ENCODE assay signal across 9 mouse cellular contexts in genomic region chr8:69973442-69974161, GRCm38 (mm10). TPM values are rescaled to one million over a fixed set of nuclear protein-coding genes. Genes with fewer than 3 reads are reported as not detected.
DNase-seq lines count a peak whose midpoint lies in the region; ATAC-seq and TF ChIP-seq lines count a peak whose summit lies in the region.
"Had no signal": no experiment of that assay in that cellular context is flagged by ENCODE, and none has a peak within 500 bp of the region (broad histone marks: within the 10 kb centered on the region; RNA-seq: fewer than 3 reads in every experiment).

No protein-coding gene starts in this region.

- peak overlapping the region; percentile 87 for H3K4me3 ChIP-seq in erythroblast, embryonic 14.5 days (replicated peaks)
- H3K4me3 ChIP-seq in forebrain, embryonic 16.5 days (replicated peaks; ENCODE audit: low read length), result peak overlapping the region; percentile 90
- peak overlapping the region; percentile 96 for H3K4me3 ChIP-seq in hindbrain, embryonic 11.5 days (ENCODE audit: low read depth, low read length)
- peak overlapping the region; percentile 98 for H3K4me3 ChIP-seq in midbrain, embryonic 11.5 days (ENCODE audit: low read depth, low read length)

- intact Hi-C loops in left cerebral cortex, postnatal 4 days (cut with DNase I), result no loop called here

- no peak for TF ChIP-seq POLR2A in brain, embryonic 14.5 days (IDR thresholded peaks at IDR 0.05; ENCODE audit: borderline replicate concordance, extremely low read depth, insufficient read depth, insufficient read length, poor library complexity, severe bottlenecking)

- H3K27ac ChIP-seq in forebrain, embryonic 16.5 days (ENCODE audit: low read length), result peak overlapping the region; percentile 51; the same call in 1 of the 2 replicates
- peak overlapping the region; percentile 83 for H3K27ac ChIP-seq in hindbrain, embryonic 11.5 days (ENCODE audit: low read depth, low read length)
- H3K27ac ChIP-seq in midbrain, embryonic 11.5 days (ENCODE audit: low read depth, low read length), result peak overlapping the region; percentile 82

- no peak for ATAC-seq in erythroblast, adult 5-6 weeks (replicated peaks; ENCODE audit: low FRiP score, poor library complexity, severe bottlenecking)
- ATAC-seq in forebrain, embryonic 16.5 days, result peak; percentile 43
- peak; percentile 66 for ATAC-seq in hindbrain, embryonic 11.5 days (ENCODE audit: low FRiP score)
- peak; percentile 58 for ATAC-seq in midbrain, embryonic 11.5 days (ENCODE audit: low FRiP score)

- peaks cover 19% of the 10 kb centered on the region for H3K36me3 ChIP-seq in erythroblast, embryonic 14.5 days (ENCODE audit: control insufficient read depth)
- no peaks in the 10 kb centered on the region for H3K36me3 ChIP-seq in forebrain, embryonic 16.5 days (ENCODE audit: control insufficient read depth, insufficient read depth)
- no peaks in the 10 kb centered on the region for H3K36me3 ChIP-seq in hindbrain, embryonic 11.5 days (ENCODE audit: control insufficient read depth, insufficient read depth, low read length)
- no peaks in the 10 kb centered on the region for H3K36me3 ChIP-seq in midbrain, embryonic 11.5 days (ENCODE audit: control insufficient read depth, insufficient read depth, low read length)

- H3K4me1 ChIP-seq in erythroblast, embryonic 14.5 days (ENCODE audit: control insufficient read depth), result peaks cover 55% of the 10 kb centered on the region
- peaks cover 18% of the 10 kb centered on the region for H3K4me1 ChIP-seq in forebrain, embryonic 16.5 days (replicated peaks; ENCODE audit: control insufficient read depth, insufficient read depth, low read length)
- H3K4me1 ChIP-seq in hindbrain, embryonic 11.5 days (replicated peaks; ENCODE audit: control insufficient read depth, insufficient read depth, low read length), result peaks cover 16% of the 10 kb centered on the region
- peaks cover 28% of the 10 kb centered on the region for H3K4me1 ChIP-seq in midbrain, embryonic 11.5 days (ENCODE audit: control insufficient read depth, insufficient read depth, low read length)

- 1% methylated on average over 59 of the region's 68 CpGs for WGBS in forebrain, embryonic 16.5 days
- 1% methylated on average over 34 of the region's 68 CpGs for WGBS in hindbrain, embryonic 11.5 days
- 0% methylated on average over 53 of the region's 68 CpGs for WGBS in midbrain, embryonic 11.5 days

- no peak for TF ChIP-seq CTCF in brain, embryonic 14.5 days (IDR thresholded peaks at IDR 0.05; ENCODE audit: borderline replicate concordance, extremely low read depth, insufficient read depth, insufficient read length)

- no peaks in the 10 kb centered on the region for H3K27me3 ChIP-seq in erythroblast, embryonic 14.5 days (ENCODE audit: control insufficient read depth)
- H3K27me3 ChIP-seq in forebrain, embryonic 16.5 days (replicated peaks; ENCODE audit: control insufficient read depth, insufficient read depth, low read length), result no peaks in the 10 kb centered on the region
- H3K27me3 ChIP-seq in hindbrain, embryonic 11.5 days (ENCODE audit: control insufficient read depth, insufficient read depth, low read length), result no peaks in the 10 kb centered on the region
- no peaks in the 10 kb centered on the region for H3K27me3 ChIP-seq in midbrain, embryonic 11.5 days (ENCODE audit: control insufficient read depth, insufficient read depth, low read length)
- H3K27me3 ChIP-seq: Patski had no signal

- H3K9me3 ChIP-seq in erythroblast, embryonic 14.5 days (ENCODE audit: control insufficient read depth, low read length), result no peaks in the 10 kb centered on the region
- no peaks in the 10 kb centered on the region for H3K9me3 ChIP-seq in forebrain, embryonic 16.5 days (ENCODE audit: control insufficient read depth, low read length)
- H3K9me3 ChIP-seq in hindbrain, embryonic 11.5 days (ENCODE audit: control insufficient read depth, low read length), result no peaks in the 10 kb centered on the region
- no peaks in the 10 kb centered on the region for H3K9me3 ChIP-seq in midbrain, embryonic 11.5 days (ENCODE audit: control insufficient read depth, low read length)

- peak overlapping the region; percentile 65 for H3K4me2 ChIP-seq in forebrain, embryonic 16.5 days (ENCODE audit: low read length)
- peak overlapping the region; percentile 60 for H3K4me2 ChIP-seq in hindbrain, embryonic 11.5 days (replicated peaks; ENCODE audit: low read depth, low read length)
- peak overlapping the region; percentile 78 for H3K4me2 ChIP-seq in midbrain, embryonic 11.5 days

- H3K9ac ChIP-seq in forebrain, embryonic 16.5 days (replicated peaks; ENCODE audit: low read depth, low read length), result peak overlapping the region; percentile 70
- H3K9ac ChIP-seq in hindbrain, embryonic 11.5 days (ENCODE audit: low read depth, low read length), result peak overlapping the region; percentile 88
- H3K9ac ChIP-seq in midbrain, embryonic 11.5 days (ENCODE audit: low read length), result peak overlapping the region; percentile 90

- peak; percentile 73 for DNase-seq in brain, embryonic 14.5 days (ENCODE audit: low read depth)
- peak; percentile 77 for DNase-seq in hindbrain, embryonic 11.5 days (ENCODE audit: low spot score)
- peak; percentile 60 for DNase-seq in left cerebral cortex, postnatal 4 days
- DNase-seq in midbrain, embryonic 11.5 days (ENCODE audit: low spot score, missing footprints), result peak; percentile 96
- peak; percentile 56 to 62 for DNase-seq in spleen, postnatal 10 days (ENCODE audit: low spot score in 2 of 2)

RNA-seq across cellular contexts. Expression of gene Gatad2a, which starts 22.6 kb away (rescaled TPM):
- polyA plus RNA-seq in erythroblast, embryonic 14.5 days (2012), result 5.9 and 8.1 TPM in 2 replicates
- total RNA-seq in erythroblast, adult 5-6 weeks (2015; ENCODE audit: low replicate concordance), result 22.8 and 30.2 TPM in 2 replicates
- 25.7 and 31.8 TPM in 2 replicates for total RNA-seq in erythroblast, adult 5-6 weeks (2017; ENCODE audit: low replicate concordance)
- polyA plus RNA-seq in brain, embryonic 14.5 days (2012; rRNA removed), result 33.6 and 41.2 TPM in 2 replicates
- polyA plus RNA-seq in forebrain, embryonic 16.5 days (2015; fragmentation: Nextera tagmentation; extraction: Ambion mirVana), result 22.6 and 23.5 TPM in 2 replicates
- polyA plus RNA-seq in hindbrain, embryonic 11.5 days (2014; fragmentation: Nextera tagmentation; extraction: Ambion mirVana), result 48.8 and 62.0 TPM in 2 replicates
- 10 to 100 TPM; 41.9 to 44.8 TPM for total RNA-seq in left cerebral cortex, postnatal 4 days (2021)
- 52.7 and 65.2 TPM in 2 replicates for polyA plus RNA-seq in midbrain, embryonic 11.5 days (2014; fragmentation: Nextera tagmentation; extraction: Ambion mirVana)
